8 mouse cellular contexts compared by ENCODE assay signal in the genomic region with DNA sequence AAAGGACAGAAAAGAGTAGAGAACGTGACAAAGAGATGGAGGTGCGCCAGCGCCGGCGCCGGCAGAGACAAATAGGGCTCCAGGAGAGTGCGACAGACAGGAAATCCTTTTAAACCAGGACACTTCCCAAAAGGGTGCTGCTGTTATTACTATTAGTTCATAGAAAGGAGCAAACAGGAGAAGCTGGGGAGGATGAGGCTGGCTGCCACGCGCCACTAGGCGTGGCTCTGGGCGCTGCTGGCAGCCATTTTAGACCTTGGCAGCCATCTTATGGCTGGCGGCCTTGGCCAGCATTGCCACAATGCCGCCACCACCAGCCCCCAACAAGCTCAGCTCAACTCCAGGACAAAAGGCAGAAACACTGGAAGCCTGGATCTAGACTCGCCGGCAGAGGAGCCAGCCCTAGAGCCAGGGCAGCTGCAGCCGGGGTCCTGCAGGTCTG. TPM values are rescaled to one million over a fixed set of nuclear protein-coding genes. Genes with fewer than 3 reads are reported as not detected.
DNase-seq lines count a peak whose midpoint lies in the region; ATAC-seq and TF ChIP-seq lines count a peak whose summit lies in the region.

No protein-coding gene starts in this region.

- H3K4me1 ChIP-seq in forebrain, embryonic 10.5 days = peaks cover 68% of the 10 kb centered on the region
- peaks cover 33% of the 10 kb centered on the region for H3K4me1 ChIP-seq in forebrain, embryonic 11.5 days (replicated peaks; ENCODE audit: control insufficient read depth, insufficient read depth, low read length)
- H3K4me1 ChIP-seq in bone marrow, adult 2 months (ENCODE audit: control insufficient read depth, insufficient read depth, low read length) = peaks cover 15% of the 10 kb centered on the region
- peaks cover 77% of the 10 kb centered on the region for H3K4me1 ChIP-seq in limb, embryonic 12.5 days (replicated peaks)
- peaks cover 27% of the 10 kb centered on the region for H3K4me1 ChIP-seq in midbrain, embryonic 16.5 days (ENCODE audit: control insufficient read depth, insufficient read depth, low read length)
- peaks cover 4% of the 10 kb centered on the region; the same call in 1 of the 2 replicates for H3K4me1 ChIP-seq in thymus, adult 2 months (replicated peaks; ENCODE audit: control insufficient read depth, insufficient read depth, low read length)

- WGBS in forebrain, embryonic 10.5 days = 93% methylated on average over 16 of the region's 16 CpGs
- WGBS in forebrain, embryonic 11.5 days = 92% methylated on average over 16 of the region's 16 CpGs
- 66% methylated on average over 16 of the region's 16 CpGs for WGBS in bone marrow, adult 2 months
- 95% methylated on average over 16 of the region's 16 CpGs for WGBS in limb, embryonic 12.5 days
- 82% methylated on average over 16 of the region's 16 CpGs for WGBS in midbrain, embryonic 16.5 days
- 95% methylated on average over 16 of the region's 16 CpGs for WGBS in thymus, adult 2 months

- H3K9ac ChIP-seq in forebrain, embryonic 11.5 days (ENCODE audit: low read length) = no peak overlapping the region; the same call in 1 of the 2 replicates
- no peak overlapping the region for H3K9ac ChIP-seq in limb, embryonic 12.5 days (replicated peaks)
- H3K9ac ChIP-seq in midbrain, embryonic 16.5 days (ENCODE audit: low read depth, low read length) = no peak overlapping the region

- H3K27ac ChIP-seq in forebrain, embryonic 10.5 days = peak overlapping the region; percentile 80
- no peak overlapping the region for H3K27ac ChIP-seq in forebrain, embryonic 11.5 days (ENCODE audit: low read depth, low read length)
- peak overlapping the region; percentile 57 for H3K27ac ChIP-seq in bone marrow, adult 2 months (ENCODE audit: control insufficient read depth, insufficient read depth, low read depth, low read length, poor library complexity)
- H3K27ac ChIP-seq in limb, embryonic 12.5 days = peak overlapping the region; percentile 7; the same call in 1 of the 2 replicates
- H3K27ac ChIP-seq in midbrain, embryonic 16.5 days (ENCODE audit: low read length) = peak overlapping the region; percentile 81
- no peak overlapping the region for H3K27ac ChIP-seq in thymus, adult 2 months (ENCODE audit: control insufficient read depth, insufficient read depth, low read length)

- DNase-seq in forebrain, embryonic 10.5 days (ENCODE audit: extremely low spot score, low spot score) = no peak
- no peak for DNase-seq in forebrain, embryonic 11.5 days (ENCODE audit: low spot score)
- DNase-seq in heart, adult 18-20 months = peak; percentile 79 to 83
- no peak for DNase-seq in thymus, adult 2 months
- DNase-seq in left cerebral cortex, adult 11 months (ENCODE audit: low spot score) = no peak

- H3K4me2 ChIP-seq in forebrain, embryonic 11.5 days (ENCODE audit: low read depth, low read length, severe bottlenecking) = no peak overlapping the region
- H3K4me2 ChIP-seq in limb, embryonic 12.5 days = no peak overlapping the region
- no peak overlapping the region for H3K4me2 ChIP-seq in midbrain, embryonic 16.5 days (ENCODE audit: low read length)

- no peak for TF ChIP-seq POLR2A in bone marrow, adult 2 months (IDR thresholded peaks at IDR 0.05; ENCODE audit: borderline replicate concordance, control insufficient read depth, low read depth, low read length)
- no peak for TF ChIP-seq POLR2A in thymus, adult 2 months (IDR thresholded peaks at IDR 0.05; ENCODE audit: control insufficient read depth, extremely low read depth, insufficient read depth, low read length, poor library complexity)

- TF ChIP-seq CTCF in bone marrow, adult 2 months (IDR thresholded peaks at IDR 0.05; ENCODE audit: control insufficient read depth, insufficient read depth, low read length) = no peak
- TF ChIP-seq CTCF in thymus, adult 2 months (IDR thresholded peaks at IDR 0.05; ENCODE audit: borderline replicate concordance, control insufficient read depth, extremely low read depth, insufficient read depth, low read length, poor library complexity) = no peak

- no peak overlapping the region for H3K4me3 ChIP-seq in forebrain, embryonic 10.5 days
- no peak overlapping the region for H3K4me3 ChIP-seq in forebrain, embryonic 11.5 days (ENCODE audit: low read depth, low read length)
- H3K4me3 ChIP-seq in bone marrow, adult 2 months (replicated peaks; ENCODE audit: control insufficient read depth, low read depth, low read length) = no peak overlapping the region
- no peak overlapping the region for H3K4me3 ChIP-seq in limb, embryonic 12.5 days (replicated peaks)
- no peak overlapping the region for H3K4me3 ChIP-seq in midbrain, embryonic 16.5 days (ENCODE audit: low read depth, low read length)
- no peak overlapping the region for H3K4me3 ChIP-seq in thymus, adult 2 months (ENCODE audit: control insufficient read depth, insufficient read depth, low read length)

- H3K36me3 ChIP-seq in forebrain, embryonic 10.5 days (replicated peaks) = no peaks in the 10 kb centered on the region; the same call in 1 of the 2 replicates
- H3K36me3 ChIP-seq in forebrain, embryonic 11.5 days (ENCODE audit: control insufficient read depth, insufficient read depth, low read length) = no peaks in the 10 kb centered on the region; the same call in 1 of the 2 replicates
- peaks cover 36% of the 10 kb centered on the region for H3K36me3 ChIP-seq in limb, embryonic 12.5 days
- no peaks in the 10 kb centered on the region for H3K36me3 ChIP-seq in midbrain, embryonic 16.5 days (ENCODE audit: control insufficient read depth, insufficient read depth, low read length)
- H3K36me3 ChIP-seq in thymus, adult 2 months (ENCODE audit: control insufficient read depth, insufficient read depth, low read length) = no peaks in the 10 kb centered on the region

- H3K27me3 ChIP-seq in forebrain, embryonic 10.5 days (ENCODE audit: poor library complexity, severe bottlenecking) = peaks cover 98% of the 10 kb centered on the region
- H3K27me3 ChIP-seq in forebrain, embryonic 11.5 days (ENCODE audit: control insufficient read depth, insufficient read depth, low read length) = 0 out of 2 replicates have a peak, but pooled peaks cover 4% of the 10 kb centered on the region
- peaks cover 21% of the 10 kb centered on the region for H3K27me3 ChIP-seq in limb, embryonic 12.5 days
- no peaks in the 10 kb centered on the region; the same call in 1 of the 2 replicates for H3K27me3 ChIP-seq in midbrain, embryonic 16.5 days (ENCODE audit: control insufficient read depth, insufficient read depth, low read depth, low read length)
- H3K27me3 ChIP-seq in thymus, adult 2 months (ENCODE audit: control insufficient read depth, insufficient read depth, low read length) = no peaks in the 10 kb centered on the region

- H3K9me3 ChIP-seq in forebrain, embryonic 10.5 days = no peaks in the 10 kb centered on the region
- no peaks in the 10 kb centered on the region for H3K9me3 ChIP-seq in forebrain, embryonic 11.5 days (ENCODE audit: control insufficient read depth, low read length)
- no peaks in the 10 kb centered on the region for H3K9me3 ChIP-seq in limb, embryonic 12.5 days
- no peaks in the 10 kb centered on the region for H3K9me3 ChIP-seq in midbrain, embryonic 16.5 days (replicated peaks; ENCODE audit: control insufficient read depth, low read length, poor library complexity, severe bottlenecking)

- no peak for ATAC-seq in forebrain, embryonic 11.5 days (replicated peaks; ENCODE audit: low FRiP score)
- no peak for ATAC-seq in limb, embryonic 12.5 days (ENCODE audit: insufficient number of reproducible peaks, insufficient read depth, low FRiP score, low TSS enrichment, low read depth)
- ATAC-seq in midbrain, embryonic 16.5 days = no peak

RNA-seq across cellular contexts. Expression of a gene that starts 7.1 kb away (rescaled TPM):
- 1.3 and 2.1 TPM in 2 replicates for polyA plus RNA-seq in forebrain, embryonic 10.5 days (2016; fragmentation: Nextera tagmentation; extraction: Ambion mirVana)
- polyA plus RNA-seq in forebrain, embryonic 11.5 days (2014; fragmentation: Nextera tagmentation; extraction: Ambion mirVana) = 3.0 and 3.1 TPM in 2 replicates
- 12.0 and 27.2 TPM in 2 replicates for polyA plus RNA-seq in bone marrow, adult 2 months (2011; ENCODE audit: insufficient read depth, insufficient read length, low replicate concordance, missing spikeins)
- under 1 TPM; 0.40 to 0.69 TPM for total RNA-seq in heart, adult 18-20 months (2021)
- polyA plus RNA-seq in limb, embryonic 12.5 days (2016; fragmentation: Nextera tagmentation; extraction: Ambion mirVana) = 9.7 and 11.8 TPM in 2 replicates
- polyA plus RNA-seq in midbrain, embryonic 16.5 days (2015; fragmentation: Nextera tagmentation; extraction: Ambion mirVana) = 0.80 and 1.1 TPM in 2 replicates
- 1.8 and 2.6 TPM in 2 replicates for polyA plus RNA-seq in thymus, adult 2 months (2012; rRNA removed)

RNA-seq across cellular contexts. Expression of a gene that starts 28.7 kb away (rescaled TPM):
- 4.9 and 5.8 TPM in 2 replicates for polyA plus RNA-seq in forebrain, embryonic 10.5 days (2016; fragmentation: Nextera tagmentation; extraction: Ambion mirVana)
- 5.0 and 5.7 TPM in 2 replicates for polyA plus RNA-seq in forebrain, embryonic 11.5 days (2014; fragmentation: Nextera tagmentation; extraction: Ambion mirVana)
- polyA plus RNA-seq in bone marrow, adult 2 months (2011; ENCODE audit: insufficient read depth, insufficient read length, low replicate concordance, missing spikeins) = 59.2 and 125 TPM in 2 replicates
- 1 to 10 TPM; 3.1 to 4.4 TPM for total RNA-seq in heart, adult 18-20 months (2021)
- 3.7 and 4.7 TPM in 2 replicates for polyA plus RNA-seq in limb, embryonic 12.5 days (2016; fragmentation: Nextera tagmentation; extraction: Ambion mirVana)
- 2.2 and 3.1 TPM in 2 replicates for polyA plus RNA-seq in midbrain, embryonic 16.5 days (2015; fragmentation: Nextera tagmentation; extraction: Ambion mirVana)
- 7.1 and 7.5 TPM in 2 replicates for polyA plus RNA-seq in thymus, adult 2 months (2012; rRNA removed)

RNA-seq across cellular contexts. Expression of a gene that starts 42.3 kb away (rescaled TPM):
- polyA plus RNA-seq in forebrain, embryonic 10.5 days (2016; fragmentation: Nextera tagmentation; extraction: Ambion mirVana) = 31.3 and 31.5 TPM in 2 replicates
- polyA plus RNA-seq in forebrain, embryonic 11.5 days (2014; fragmentation: Nextera tagmentation; extraction: Ambion mirVana) = 34.6 and 37.7 TPM in 2 replicates
- polyA plus RNA-seq in bone marrow, adult 2 months (2011; ENCODE audit: insufficient read depth, insufficient read length, low replicate concordance, missing spikeins) = 14.6 and 26.2 TPM in 2 replicates
- total RNA-seq in heart, adult 18-20 months (2021) = 10 to 100 TPM; 31.4 to 32.7 TPM
- polyA plus RNA-seq in limb, embryonic 12.5 days (2016; fragmentation: Nextera tagmentation; extraction: Ambion mirVana) = 16.9 and 21.4 TPM in 2 replicates
- polyA plus RNA-seq in midbrain, embryonic 16.5 days (2015; fragmentation: Nextera tagmentation; extraction: Ambion mirVana) = 13.0 and 14.2 TPM in 2 replicates
- polyA plus RNA-seq in thymus, adult 2 months (2012; rRNA removed) = 155 and 182 TPM in 2 replicates

RNA-seq across cellular contexts. Expression of a gene that starts 43.8 kb away (rescaled TPM):
- 68.8 and 69.3 TPM in 2 replicates for polyA plus RNA-seq in forebrain, embryonic 10.5 days (2016; fragmentation: Nextera tagmentation; extraction: Ambion mirVana)
- polyA plus RNA-seq in forebrain, embryonic 11.5 days (2014; fragmentation: Nextera tagmentation; extraction: Ambion mirVana) = 52.7 and 72.3 TPM in 2 replicates
- polyA plus RNA-seq in bone marrow, adult 2 months (2011; ENCODE audit: insufficient read depth, insufficient read length, low replicate concordance, missing spikeins) = 78.9 and 134 TPM in 2 replicates
- 10 to 100 TPM; 34.2 to 45.1 TPM for total RNA-seq in heart, adult 18-20 months (2021)
- polyA plus RNA-seq in limb, embryonic 12.5 days (2016; fragmentation: Nextera tagmentation; extraction: Ambion mirVana) = 63.4 and 66.9 TPM in 2 replicates
- 59.0 and 68.1 TPM in 2 replicates for polyA plus RNA-seq in midbrain, embryonic 16.5 days (2015; fragmentation: Nextera tagmentation; extraction: Ambion mirVana)
- polyA plus RNA-seq in thymus, adult 2 months (2012; rRNA removed) = 169 and 181 TPM in 2 replicates

Comparison
In these comparisons a context has a peak if more than half of its experiments do, and no peak if none do; other contexts are left out.
1. H3K27ac ChIP-seq: peak in forebrain, embryonic 10.5 days (single experiment), bone marrow, adult 2 months (single experiment), limb, embryonic 12.5 days (single experiment) and midbrain, embryonic 16.5 days (single experiment); none in forebrain, embryonic 11.5 days (single experiment) and thymus, adult 2 months (single experiment).
2. DNase-seq: peak in heart, adult 18-20 months (2 of 2); none in forebrain, embryonic 10.5 days (single experiment), forebrain, embryonic 11.5 days (single experiment), thymus, adult 2 months (single experiment) and left cerebral cortex, adult 11 months (single experiment).